Mouse (Mus musculus) stomach, embryonic 16.5 days (tissue): ENCODE data around the gene Hist1h4m. TPM values are rescaled to one million over a fixed set of nuclear protein-coding genes. Genes with fewer than 3 reads are reported as not detected.
"Not testable (repeated sequence)": the region's sequence is repeated elsewhere in the genome, so short reads cannot be mapped to it uniquely, and the experiment has no call there.

Experiments
- ATAC-seq: fragments of 200-750 bp; cut with Nextera tagmentation; 2 replicates; pipeline ENCODE4 v1.8.0; 2017; ENCODE audit warnings: moderate number of reproducible peaks, moderate TSS enrichment; ENCODE audit not compliant: insufficient read depth, low FRiP score
- H3K27ac ChIP-seq: fragments of 300-500 bp; sonication (generic); 2 replicates; pipeline ENCODE4 v1.5.1; 2014; ENCODE audit warnings: low read length
- H3K27me3 ChIP-seq: fragments of 300-500 bp; sonication (generic); 2 replicates; pipeline ENCODE4 v1.6.1; 2014; ENCODE audit warnings: low read length, control low read depth, mixed read lengths; ENCODE audit not compliant: control insufficient read depth, insufficient read depth
- H3K36me3 ChIP-seq: fragments of 300-500 bp; sonication (generic); 2 replicates; pipeline ENCODE4 v1.6.1; 2014; ENCODE audit warnings: low read length; ENCODE audit not compliant: control insufficient read depth, insufficient read depth
- H3K4me1 ChIP-seq: fragments of 300-500 bp; sonication (generic); 2 replicates; pipeline ENCODE4 v1.6.1; 2014; ENCODE audit warnings: low read length, control low read depth, mixed read lengths; ENCODE audit not compliant: control insufficient read depth, insufficient read depth
- H3K4me2 ChIP-seq: fragments of 300-500 bp; sonication (generic); 2 replicates; pipeline ENCODE4 v1.6.1; 2014; ENCODE audit warnings: low read depth, low read length, mixed read lengths
- H3K4me3 ChIP-seq: fragments of 300-500 bp; sonication (generic); replicated peaks from 2 replicates; pipeline ENCODE4 v1.5.1; 2014; ENCODE audit warnings: mild to moderate bottlenecking, low read length
- H3K9ac ChIP-seq: fragments of 300-500 bp; sonication (generic); 2 replicates; pipeline ENCODE4 v1.6.1; 2014; ENCODE audit warnings: low read length
- H3K9me3 ChIP-seq: fragments of 300-500 bp; sonication (generic); replicated peaks from 2 replicates; pipeline ENCODE4 v1.6.1; 2016; ENCODE audit warnings: low read length, control low read depth; ENCODE audit not compliant: control insufficient read depth
- WGBS: fragments of 180-500 bp; shearing (Covaris S2); extraction: QIAGEN DNeasy Blood & Tissue Kit; methylation state at CpG from one replicate; pipeline ENCODE4 v1.1.7; 2014; 5-methylcytosine and 5-hydroxymethylcytosine counted together
- polyA plus RNA-seq: library from polyadenylated mRNA; unstranded; fragments of >200 nt; fragmentation: Nextera tagmentation; extraction: Ambion mirVana; gene quantifications from 2 replicates; pipeline ENCODE4 v1.2.1, GENCODE M21; 2015

The Hist1h4m gene
- polyA plus RNA-seq, 1 experiment from 2014 or later = not detected

DNA sequence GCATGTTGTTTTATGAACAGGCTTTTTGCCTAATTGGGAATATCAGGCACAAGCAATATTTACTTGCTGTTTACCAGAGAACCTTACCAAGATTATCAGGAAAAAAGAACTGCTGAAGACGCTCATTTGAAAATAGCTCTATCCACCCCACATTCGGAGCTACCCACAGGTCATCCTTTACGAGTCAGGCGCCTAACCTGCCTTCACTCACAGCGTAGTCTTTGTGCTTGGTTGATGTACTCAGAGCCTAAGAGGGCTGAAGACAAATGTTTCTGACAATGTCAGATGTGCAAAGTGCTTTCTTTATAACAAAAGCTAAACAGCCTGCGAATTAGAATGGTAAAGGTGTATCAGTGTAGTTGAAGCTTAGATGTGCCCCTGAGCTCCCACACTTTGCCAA, 27.2 kb upstream of the Hist1h4m start:
- Histone ChIP-seq H3K9me3 (no peaks in the 10 kb centered on the region), H3K4me2 (peak overlapping the region; percentile 62), H3K36me3 (no peaks in the 10 kb centered on the region), H3K9ac (peak overlapping the region; percentile 64), H3K27ac (peak overlapping the region; percentile 91), H3K4me3 (peak overlapping the region; percentile 40), H3K4me1 (peaks cover 41% of the 10 kb centered on the region), H3K27me3 (no peaks in the 10 kb centered on the region)
- 30% methylated on average over 6 of the region's 6 CpGs for WGBS
- ATAC-seq = no peak

DNA sequence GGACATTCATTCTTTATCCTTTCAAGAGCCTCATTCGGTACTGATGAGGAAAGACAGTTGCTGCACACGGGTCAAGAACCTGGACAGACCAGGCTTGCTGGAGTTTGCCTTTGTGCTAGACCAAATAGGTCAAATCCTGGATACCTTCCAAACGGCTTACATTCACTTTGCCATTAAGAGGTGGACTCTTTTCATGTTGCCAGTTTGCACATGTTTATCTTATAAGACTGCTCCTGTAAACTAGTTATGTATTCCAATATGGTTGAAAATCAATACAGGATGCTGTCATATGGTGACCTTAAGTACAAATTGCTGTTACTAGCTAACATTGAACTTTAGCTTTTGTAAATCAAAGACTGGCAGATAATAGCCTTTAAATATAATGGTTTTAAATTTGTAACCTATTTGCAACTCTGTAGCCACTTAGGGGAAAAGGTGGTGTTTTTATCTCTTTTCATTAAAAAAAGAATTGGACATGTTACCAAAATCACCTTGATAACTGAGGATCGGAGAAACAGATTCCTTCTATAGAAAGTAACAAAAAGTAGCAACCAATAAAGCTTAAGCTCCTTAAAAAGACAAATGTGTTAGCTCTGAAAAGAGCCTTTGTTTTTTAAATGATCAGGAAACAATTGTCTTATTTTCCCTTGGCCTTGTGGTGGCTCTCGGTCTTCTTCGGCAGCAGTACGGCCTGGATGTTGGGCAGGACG, 25.2 kb upstream of the Hist1h4m start:
- Histone ChIP-seq H3K9ac (peak overlapping the region; percentile 62), H3K9me3 (no peaks in the 10 kb centered on the region), H3K4me3 (peak overlapping the region; percentile 43), H3K4me2 (peak overlapping the region; percentile 49), H3K4me1 (peaks cover 37% of the 10 kb centered on the region), H3K27me3 (no peaks in the 10 kb centered on the region), H3K27ac (peak overlapping the region; percentile 87), H3K36me3 (no peaks in the 10 kb centered on the region)
- 5% methylated on average over 8 of the region's 8 CpGs for WGBS
- ATAC-seq = no peak

DNA sequence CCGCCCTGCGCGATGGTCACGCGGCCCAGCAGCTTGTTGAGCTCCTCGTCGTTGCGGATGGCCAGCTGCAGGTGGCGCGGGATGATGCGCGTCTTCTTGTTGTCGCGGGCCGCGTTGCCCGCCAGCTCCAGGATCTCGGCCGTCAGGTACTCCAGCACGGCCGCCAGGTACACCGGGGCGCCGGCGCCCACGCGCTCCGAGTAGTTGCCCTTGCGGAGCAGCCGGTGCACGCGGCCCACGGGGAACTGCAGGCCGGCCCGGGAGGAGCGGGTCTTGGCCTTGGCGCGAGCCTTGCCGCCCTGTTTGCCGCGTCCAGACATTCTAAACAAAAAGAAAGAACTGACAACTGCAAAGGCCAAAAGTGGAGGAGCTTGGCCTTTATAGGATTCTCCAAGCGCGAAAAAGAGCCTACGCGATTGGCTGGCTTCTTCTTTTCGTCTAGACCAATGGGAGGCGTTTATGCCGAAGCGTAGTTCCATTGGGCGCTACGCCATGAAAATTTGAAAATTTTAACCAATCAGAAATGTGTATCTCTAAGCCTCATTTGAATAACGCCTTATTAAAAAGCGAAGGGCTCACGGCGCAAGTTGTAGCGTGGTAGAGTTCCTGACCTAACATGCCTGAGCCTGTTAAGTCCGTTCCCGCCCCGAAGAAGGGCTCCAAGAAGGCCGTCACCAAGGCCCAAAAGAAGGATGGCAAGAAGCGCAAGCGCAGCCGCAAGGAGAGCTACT, 24.5 kb upstream of the Hist1h4m start, which contains the start of the genes Hist1h2an and Hist1h2bp:
TSS of gene Hist1h2an (minus strand) at position 320 of the 731 bp plus-strand sequence.
TSS of gene Hist1h2bp (plus strand) at position 563 of the 731 bp plus-strand sequence.
- WGBS = under 1% methylated on average over 38 of the region's 63 CpGs
- Histone ChIP-seq H3K4me1 (peaks cover 36% of the 10 kb centered on the region), H3K9ac (peak within 1 kb of the TSS; percentile 62), H3K27ac (peak within 1 kb of the TSS; percentile 87), H3K4me2 (peak within 1 kb of the TSS; percentile 49), H3K4me3 (peak within 1 kb of the TSS; percentile 43)
- H3K36me3 ChIP-seq, H3K9me3 ChIP-seq, H3K27me3 ChIP-seq: not testable (repeated sequence)
- ATAC-seq = peak; percentile 95

DNA sequence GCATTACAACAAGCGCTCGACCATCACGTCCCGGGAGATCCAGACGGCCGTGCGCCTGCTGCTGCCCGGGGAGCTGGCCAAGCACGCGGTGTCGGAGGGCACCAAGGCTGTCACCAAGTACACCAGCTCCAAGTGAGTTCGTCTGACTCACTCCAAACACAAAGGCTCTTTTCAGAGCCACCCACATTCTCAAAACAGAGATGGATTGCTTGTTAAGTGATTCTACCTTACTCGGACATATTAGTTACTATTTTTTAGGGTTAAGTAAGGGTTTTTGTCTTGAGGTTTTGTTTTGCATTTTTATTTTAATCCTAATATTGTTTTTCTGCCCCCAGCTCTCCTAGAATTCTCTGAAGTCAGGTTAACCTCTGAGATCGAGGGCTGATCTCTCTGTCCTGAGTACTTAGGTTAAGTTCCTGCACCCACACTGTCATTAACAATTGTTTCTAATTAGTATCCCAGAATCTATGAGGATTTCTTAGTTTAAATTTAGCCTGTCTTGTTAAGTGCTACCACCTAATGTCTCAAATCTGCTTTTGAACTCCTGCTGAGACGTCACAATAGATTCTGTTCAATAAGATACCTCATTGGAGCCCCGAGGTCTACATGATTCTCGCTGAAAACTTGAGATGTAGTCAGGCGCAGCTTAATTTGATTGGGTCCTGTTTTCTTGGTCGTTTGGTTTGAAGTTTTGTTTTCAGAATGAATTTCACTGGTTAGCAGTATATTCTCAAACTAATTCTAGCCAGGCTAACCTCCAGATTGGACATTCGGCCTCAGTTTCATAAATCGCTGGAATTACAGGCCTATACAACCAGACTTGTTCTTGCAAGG, 23.6 kb upstream of the Hist1h4m start:
- H3K4me3 ChIP-seq = peak overlapping the region; percentile 24
- peak overlapping the region; percentile 58 for H3K9ac ChIP-seq
- H3K4me1 ChIP-seq = peaks cover 29% of the 10 kb centered on the region
- 25% methylated on average over 13 of the region's 21 CpGs for WGBS
- no peaks in the 10 kb centered on the region for H3K9me3 ChIP-seq
- no peaks in the 10 kb centered on the region for H3K27me3 ChIP-seq
- H3K4me2 ChIP-seq = peak overlapping the region; percentile 49
- H3K36me3 ChIP-seq = no peaks in the 10 kb centered on the region
- H3K27ac ChIP-seq = peak overlapping the region; percentile 72
- ATAC-seq = no peak; the same call in 1 of the 2 replicates

DNA sequence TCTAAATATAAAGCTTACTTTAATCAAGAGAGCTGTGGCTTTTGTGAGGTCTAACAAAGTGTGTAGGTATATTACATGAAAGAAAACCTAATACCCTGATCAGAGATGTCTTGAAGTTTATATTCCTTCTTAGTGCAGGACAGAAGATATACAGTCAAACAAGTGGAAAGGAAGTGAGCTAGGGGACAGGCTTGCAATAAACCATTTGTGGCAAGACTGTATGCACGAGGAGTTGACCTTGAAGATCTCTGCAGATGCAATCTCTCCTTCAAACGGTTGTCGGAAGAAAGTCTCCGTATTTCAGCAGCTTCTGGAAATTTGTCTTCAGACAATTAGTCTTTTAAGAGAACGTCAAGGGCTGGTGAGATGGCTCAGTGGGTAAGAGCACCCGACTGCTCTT, 21.6 kb upstream of the Hist1h4m start:
- H3K27ac ChIP-seq = no peak overlapping the region
- H3K9me3 ChIP-seq = no peaks in the 10 kb centered on the region
- H3K27me3 ChIP-seq = no peaks in the 10 kb centered on the region
- H3K4me1 ChIP-seq = peaks cover 19% of the 10 kb centered on the region; the same call in 1 of the 2 replicates
- H3K9ac ChIP-seq = no peak overlapping the region
- H3K4me2 ChIP-seq = no peak overlapping the region
- H3K36me3 ChIP-seq = no peaks in the 10 kb centered on the region
- no peak overlapping the region for H3K4me3 ChIP-seq
- ATAC-seq = no peak
- WGBS = 51% methylated on average over 6 of the region's 6 CpGs

DNA sequence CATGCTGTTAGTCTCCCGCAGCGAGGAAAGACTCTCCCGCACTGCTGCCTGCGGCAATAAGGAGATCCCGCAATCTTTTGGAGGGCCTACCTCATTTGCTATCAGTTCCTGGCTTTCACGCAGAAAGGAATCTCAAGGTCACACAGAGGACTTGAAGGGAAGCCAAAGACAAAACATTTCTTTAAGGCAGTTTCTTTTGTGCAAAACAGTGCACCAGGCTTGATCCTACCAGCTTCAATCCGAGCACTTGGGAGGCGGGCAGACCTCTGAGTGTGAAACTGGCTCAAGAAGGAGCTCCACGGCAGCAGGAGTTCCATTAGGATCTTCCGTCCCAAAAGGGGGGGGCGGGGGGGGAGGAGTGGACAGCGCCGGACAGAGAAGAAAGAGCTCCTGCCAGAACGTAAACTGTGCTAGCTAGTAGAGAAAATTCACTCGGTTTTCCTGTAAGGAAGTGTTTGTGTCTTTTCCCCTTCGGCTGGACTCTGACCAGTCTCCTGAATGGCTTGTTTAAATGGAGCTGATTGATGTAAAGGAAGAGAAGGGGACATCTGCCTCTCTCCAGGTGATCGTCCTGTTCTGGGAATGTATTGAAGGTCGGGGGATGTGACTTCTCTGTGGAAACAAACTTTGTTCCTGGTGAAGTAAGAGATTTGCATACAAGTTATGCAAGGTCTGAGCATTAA, 20.8 kb upstream of the Hist1h4m start:
- Histone ChIP-seq H3K9ac (peak overlapping the region; percentile 62), H3K27me3 (no peaks in the 10 kb centered on the region), H3K9me3 (no peaks in the 10 kb centered on the region), H3K4me2 (peak overlapping the region; percentile 58), H3K4me1 (peaks cover 19% of the 10 kb centered on the region; the same call in 1 of the 2 replicates), H3K4me3 (peak overlapping the region; percentile 33), H3K27ac (no peak overlapping the region; the same call in 1 of the 2 replicates), H3K36me3 (no peaks in the 10 kb centered on the region)
- WGBS = 13% methylated on average over 16 of the region's 18 CpGs
- ATAC-seq = no peak

DNA sequence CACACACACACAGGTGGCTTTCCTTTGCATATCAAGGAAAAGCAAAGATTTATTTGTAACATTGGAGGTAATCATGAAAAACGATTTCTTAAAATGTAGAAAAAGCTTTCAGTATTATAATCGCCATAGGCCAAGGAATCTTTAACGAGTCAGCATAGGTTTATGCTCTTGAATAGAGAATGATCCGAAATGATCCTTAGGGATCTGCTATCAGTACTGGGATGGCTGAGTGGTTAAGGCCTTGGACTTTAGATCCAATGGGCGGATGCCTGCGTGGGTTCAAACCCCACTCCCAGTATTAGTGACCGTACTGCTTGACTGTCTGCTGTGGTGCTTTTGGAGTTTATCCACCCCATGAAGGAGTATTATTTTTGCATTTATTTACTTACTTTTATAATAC, 16.0 kb upstream of the Hist1h4m start:
- Histone ChIP-seq H3K4me1 (peaks cover 5% of the 10 kb centered on the region; the same call in 1 of the 2 replicates), H3K27me3 (no peaks in the 10 kb centered on the region), H3K27ac (no peak overlapping the region), H3K4me2 (no peak overlapping the region), H3K4me3 (no peak overlapping the region), H3K9ac (no peak overlapping the region), H3K36me3 (no peaks in the 10 kb centered on the region), H3K9me3 (no peaks in the 10 kb centered on the region)
- 92% methylated on average over 7 of the region's 7 CpGs for WGBS
- no peak for ATAC-seq

DNA sequence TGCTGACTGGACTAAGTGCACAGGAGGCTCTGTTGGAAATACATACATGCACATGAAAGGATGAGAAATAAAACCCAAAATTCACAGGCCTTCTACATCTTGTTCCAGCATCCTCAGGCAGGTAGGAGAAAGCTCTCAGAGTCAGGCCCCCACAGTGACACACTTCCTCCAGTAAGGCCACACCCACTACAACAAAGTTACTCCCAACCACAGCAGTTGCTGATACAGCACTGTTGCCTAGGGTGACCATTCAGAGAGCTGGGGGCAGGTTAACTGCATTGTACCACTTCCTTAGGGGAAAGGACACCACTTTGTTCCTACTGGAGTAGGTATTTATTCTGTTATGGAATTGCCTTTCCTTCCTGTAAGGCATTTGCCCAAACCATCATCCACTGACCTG, 14.4 kb upstream of the Hist1h4m start:
- H3K9ac ChIP-seq, H3K27me3 ChIP-seq, H3K4me3 ChIP-seq, H3K27ac ChIP-seq, H3K36me3 ChIP-seq, H3K4me2 ChIP-seq, ATAC-seq, H3K9me3 ChIP-seq, H3K4me1 ChIP-seq: not testable (repeated sequence)
